Mouse (Mus musculus): ENCODE results near the gene Stard8.

GRCm38 (mm10) chrX:99003046-99003445, at the start of gene Stard8:
- no peak for TF ChIP-seq CTCF (IDR thresholded peaks at IDR 0.05; ENCODE audit: low read depth, low read length)
- TF ChIP-seq POLR2A (IDR thresholded peaks at IDR 0.05; ENCODE audit: extremely low read depth, insufficient read depth, low read length) = no peak

All from liver, adult 2 months (tissue).